ENCODE assay signal across 8 mouse cellular contexts in the genomic region with DNA sequence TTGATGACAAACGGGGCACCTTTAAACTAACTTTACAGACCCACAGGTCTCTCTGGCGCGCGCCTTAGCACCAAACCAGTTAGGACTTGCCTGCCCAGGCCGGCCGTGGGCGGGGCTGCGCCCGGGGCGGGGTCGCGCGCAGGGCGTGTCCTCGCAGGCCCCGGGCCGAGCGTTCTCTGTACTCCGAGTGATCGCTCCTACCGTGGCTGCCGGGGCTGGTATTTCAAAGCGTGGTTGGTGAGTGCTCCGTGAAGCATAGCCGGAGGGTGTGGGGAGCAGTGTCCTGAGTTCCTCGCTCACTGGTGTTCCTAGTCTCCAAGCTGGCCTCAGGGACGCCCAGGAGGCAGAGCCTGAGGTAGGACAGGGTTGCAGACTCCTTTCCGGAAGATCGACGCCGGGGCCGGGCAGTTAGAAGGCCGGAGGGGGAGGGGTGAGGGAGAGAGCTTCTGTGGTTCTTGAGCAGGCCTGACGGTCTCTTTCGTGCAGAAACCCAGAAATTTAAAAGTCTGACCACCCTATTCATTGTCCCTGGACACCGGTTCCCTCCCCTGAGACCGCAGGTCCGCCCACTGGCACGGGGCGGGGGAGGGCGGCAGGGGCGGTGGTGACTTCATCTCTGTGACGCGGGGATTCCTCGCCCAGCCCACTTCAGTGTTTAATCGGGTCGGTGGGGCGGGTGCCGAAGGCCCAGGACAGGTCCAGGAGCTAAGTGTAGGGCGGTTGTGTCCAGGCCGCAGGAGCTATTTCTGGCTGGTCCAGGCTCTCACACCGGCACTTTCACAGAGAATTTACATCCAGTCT. TPM values are rescaled to one million over a fixed set of nuclear protein-coding genes. Genes with fewer than 3 reads are reported as not detected.
DNase-seq lines count a peak whose midpoint lies in the region; ATAC-seq and TF ChIP-seq lines count a peak whose summit lies in the region.

A gene (plus strand): TSS at position 163 of the 801 bp plus-strand sequence.

- H3K27ac ChIP-seq in forebrain, embryonic 11.5 days (ENCODE audit: low read depth, low read length) = peak within 1 kb of the TSS; percentile 70
- H3K27ac ChIP-seq in lung, embryonic 14.5 days (ENCODE audit: low read depth) = peak within 1 kb of the TSS; percentile 93

- peak; percentile 78 for ATAC-seq in forebrain, embryonic 11.5 days (replicated peaks; ENCODE audit: low FRiP score)
- peak; percentile 82 for ATAC-seq in lung, embryonic 14.5 days (ENCODE audit: insufficient read depth)
- ATAC-seq in neutrophil, adult 5-6 weeks (ENCODE audit: extremely low read depth, insufficient number of reproducible peaks, low FRiP score, poor library complexity, severe bottlenecking) = peak; percentile 36

- WGBS in forebrain, embryonic 11.5 days = 2% methylated on average over 52 of the region's 52 CpGs
- under 1% methylated on average over 52 of the region's 52 CpGs for WGBS in large intestine, adult 2 months
- under 1% methylated on average over 52 of the region's 52 CpGs for WGBS in lung, embryonic 14.5 days

- H3K9ac ChIP-seq in forebrain, embryonic 11.5 days (ENCODE audit: low read length) = peak within 1 kb of the TSS; percentile 78
- H3K9ac ChIP-seq in lung, embryonic 14.5 days = peak within 1 kb of the TSS; percentile 84

- H3K4me1 ChIP-seq in E14TG2a.4 (replicated peaks; ENCODE audit: low read depth, low read length) = peaks cover 91% of the 10 kb centered on the region
- peaks cover 21% of the 10 kb centered on the region for H3K4me1 ChIP-seq in forebrain, embryonic 11.5 days (replicated peaks; ENCODE audit: control insufficient read depth, insufficient read depth, low read length)
- peaks cover 27% of the 10 kb centered on the region for H3K4me1 ChIP-seq in lung, embryonic 14.5 days (ENCODE audit: insufficient read depth)

- peak within 1 kb of the TSS; percentile 93 for H3K4me3 ChIP-seq in E14TG2a.4 (replicated peaks; ENCODE audit: low read length)
- H3K4me3 ChIP-seq in forebrain, embryonic 11.5 days (ENCODE audit: low read depth, low read length) = peak within 1 kb of the TSS; percentile 56
- peak within 1 kb of the TSS; percentile 76 for H3K4me3 ChIP-seq in lung, embryonic 14.5 days (ENCODE audit: low read depth, low read length)

- no peak for TF ChIP-seq CTCF in E14TG2a.4 (conservative IDR thresholded peaks at IDR 0.05; ENCODE audit: low read length)
- TF ChIP-seq CTCF in lung, embryonic 14.5 days (IDR thresholded peaks at IDR 0.05; ENCODE audit: low read depth) = no peak

- intact Hi-C loops in heart, postnatal 14 days (cut with DNase I) = no loop called here

- H3K36me3 ChIP-seq in E14TG2a.4 (ENCODE audit: insufficient read depth, low read length) = peaks cover 34% of the 10 kb centered on the region
- peaks cover 2% of the 10 kb centered on the region for H3K36me3 ChIP-seq in forebrain, embryonic 11.5 days (ENCODE audit: control insufficient read depth, insufficient read depth, low read length)
- peaks cover 34% of the 10 kb centered on the region for H3K36me3 ChIP-seq in lung, embryonic 14.5 days (ENCODE audit: insufficient read depth)

- H3K4me2 ChIP-seq in forebrain, embryonic 11.5 days (ENCODE audit: low read depth, low read length, severe bottlenecking) = peak within 1 kb of the TSS; percentile 78
- peak within 1 kb of the TSS; percentile 95 for H3K4me2 ChIP-seq in lung, embryonic 14.5 days

- H3K9me3 ChIP-seq in E14TG2a.4 (ENCODE audit: low read length) = no peaks in the 10 kb centered on the region
- H3K9me3 ChIP-seq in forebrain, embryonic 11.5 days (ENCODE audit: control insufficient read depth, low read length) = no peaks in the 10 kb centered on the region
- no peaks in the 10 kb centered on the region for H3K9me3 ChIP-seq in lung, embryonic 14.5 days (ENCODE audit: low read depth, low read length)

- H3K27me3 ChIP-seq in E14TG2a.4 (ENCODE audit: insufficient read depth, low read length) = peaks cover 41% of the 10 kb centered on the region
- H3K27me3 ChIP-seq in forebrain, embryonic 11.5 days (ENCODE audit: control insufficient read depth, insufficient read depth, low read length) = peaks cover 41% of the 10 kb centered on the region
- peaks cover 40% of the 10 kb centered on the region for H3K27me3 ChIP-seq in lung, embryonic 14.5 days (ENCODE audit: insufficient read depth, low read length)

- peak; percentile 69 for DNase-seq in brain, adult 2 months (ENCODE audit: low read depth, low spot score)
- peak; percentile 92 for DNase-seq in forebrain, embryonic 11.5 days (ENCODE audit: low spot score)
- DNase-seq in heart, postnatal 14 days = peak; percentile 92 to 94
- DNase-seq in large intestine, adult 2 months (ENCODE audit: low read depth, low spot score) = no peak
- peak; percentile 94 for DNase-seq in lung, embryonic 14.5 days
- DNase-seq in thymus, postnatal 36 days = peak; percentile 78 to 79

RNA-seq across cellular contexts. Expression of the gene that starts here (rescaled TPM):
- 40.3 and 48.6 TPM in 2 replicates for polyA plus RNA-seq in forebrain, embryonic 11.5 days (2014; fragmentation: Nextera tagmentation; extraction: Ambion mirVana)
- 100 to 1,000 TPM; 258 to 268 TPM for total RNA-seq in heart, postnatal 14 days (2021)
- polyA plus RNA-seq in large intestine, adult 2 months (2012; rRNA removed) = 255 and 294 TPM in 2 replicates
- 69.8 and 79.1 TPM in 2 replicates for polyA plus RNA-seq in lung, embryonic 14.5 days (2014; fragmentation: Nextera tagmentation; extraction: Ambion mirVana)
- 29.8 and 31.1 TPM in 2 replicates for total RNA-seq in neutrophil, adult 5-6 weeks (2017)
